Comparison of ENCODE assay signal across 26 mouse cellular contexts in genomic region chr1:136089368-136090165, GRCm38 (mm10). TPM values are rescaled to one million over a fixed set of nuclear protein-coding genes. Genes with fewer than 3 reads are reported as not detected.
DNase-seq lines count a peak whose midpoint lies in the region; ATAC-seq lines count a peak whose summit lies in the region.
"Had no signal": no experiment of that assay in that cellular context is flagged by ENCODE, and none has a peak within 500 bp of the region (broad histone marks: within the 10 kb centered on the region; RNA-seq: fewer than 3 reads in every experiment).

No protein-coding gene starts in this region.

- H3K36me3 ChIP-seq in forebrain, embryonic 16.5 days (ENCODE audit: control insufficient read depth, insufficient read depth): no peaks in the 10 kb centered on the region
- H3K36me3 ChIP-seq: limb, embryonic 10.5 days; liver, embryonic 13.5 days had no signal

- no peak overlapping the region for H3K4me2 ChIP-seq in forebrain, embryonic 16.5 days (ENCODE audit: low read length)
- H3K4me2 ChIP-seq: liver, embryonic 13.5 days had no signal

- no peak overlapping the region for H3K4me3 ChIP-seq in forebrain, embryonic 16.5 days (replicated peaks; ENCODE audit: low read length)
- H3K4me3 ChIP-seq: limb, embryonic 10.5 days; liver, embryonic 13.5 days; myocyte had no signal

- intact Hi-C loops in left cerebral cortex, postnatal 25 days (cut with DNase I): no loop called here
- intact Hi-C loops in left cerebral cortex, postnatal 10 days (cut with DNase I): no loop called here

- 57% methylated on average over 9 of the region's 9 CpGs for WGBS in forebrain, embryonic 16.5 days

- DNase-seq in gastrocnemius, adult 18-20 months (ENCODE audit: low spot score): peak; percentile 51
- DNase-seq in gastrocnemius, postnatal 10 days: no peak
- peak; percentile 23 to 56 for DNase-seq in left cerebral cortex, postnatal 25 days (ENCODE audit: low spot score in 2 of 2)
- DNase-seq in left cerebral cortex, postnatal 10 days (ENCODE audit: extremely low spot score in 1 of 2, low spot score in 2 of 2): no peak
- DNase-seq in brain, adult 2 months (ENCODE audit: low read depth, low spot score): peak; percentile 72
- DNase-seq: adrenal gland, postnatal 25 days; cerebellum, postnatal 10 days; embryo, embryonic 11 days; gastrocnemius, postnatal 14 days; kidney, adult 8-10 months; kidney, postnatal 4 days; liver, embryonic 13.5 days; right cerebral cortex, postnatal 4 days; thymus, adult 18-20 months had no signal

- no peaks in the 10 kb centered on the region for H3K27me3 ChIP-seq in forebrain, embryonic 16.5 days (replicated peaks; ENCODE audit: control insufficient read depth, insufficient read depth, low read length)

- H3K9me3 ChIP-seq in forebrain, embryonic 16.5 days (ENCODE audit: control insufficient read depth, low read length): no peaks in the 10 kb centered on the region
- H3K9me3 ChIP-seq: limb, embryonic 10.5 days; liver, embryonic 13.5 days had no signal

- H3K27ac ChIP-seq in forebrain, embryonic 16.5 days (ENCODE audit: low read length): peak overlapping the region; percentile 18; the same call in 1 of the 2 replicates
- H3K27ac ChIP-seq: limb, embryonic 10.5 days; liver, embryonic 13.5 days had no signal

- 0 out of 2 replicates have a peak, but pooled peaks have one; percentile 31 for ATAC-seq in forebrain, embryonic 16.5 days
- ATAC-seq in monocyte, adult 5-6 weeks (replicated peaks; ENCODE audit: insufficient number of reproducible peaks, low FRiP score, low TSS enrichment, poor library complexity, severe bottlenecking): no peak
- ATAC-seq: CD4-positive, CD25-positive, alpha-beta regulatory T cell, adult 4 months had no signal

- peaks cover 7% of the 10 kb centered on the region for H3K4me1 ChIP-seq in forebrain, embryonic 16.5 days (replicated peaks; ENCODE audit: control insufficient read depth, insufficient read depth, low read length)
- H3K4me1 ChIP-seq: limb, embryonic 10.5 days had no signal

- H3K9ac ChIP-seq in forebrain, embryonic 16.5 days (replicated peaks; ENCODE audit: low read depth, low read length): no peak overlapping the region
- H3K9ac ChIP-seq: liver, embryonic 13.5 days had no signal

RNA-seq across cellular contexts. Expression of gene Cacna1s, which starts 37.0 kb away (rescaled TPM):
- total RNA-seq in gastrocnemius, adult 18-20 months (2021): 1,000 to 10,000 TPM in 1 of 2 experiments, 100 to 1,000 TPM in 1; 824 to 1,030 TPM
- total RNA-seq in gastrocnemius, postnatal 10 days (2021): 100 to 1,000 TPM; 558 to 576 TPM
- 1 to 10 TPM; 2.3 to 2.6 TPM for total RNA-seq in left cerebral cortex, postnatal 25 days (2021)
- 1 to 10 TPM; 1.5 to 2.4 TPM for total RNA-seq in left cerebral cortex, postnatal 10 days (2021)
- 0.32 and 0.54 TPM in 2 replicates for polyA plus RNA-seq in forebrain, embryonic 16.5 days (2015; fragmentation: Nextera tagmentation; extraction: Ambion mirVana)
- 0.64 to 1.6 TPM (median 1.1 TPM) in 3 replicates for total RNA-seq in monocyte, adult 5-6 weeks (2017)
- total RNA-seq: megakaryocyte, adult 5-6 weeks; MEL; neutrophil, adult 5-6 weeks had no signal

RNA-seq across cellular contexts. Expression of gene Ascl5, which starts 39.0 kb away (rescaled TPM):
- total RNA-seq in gastrocnemius, adult 18-20 months (2021): not detected
- total RNA-seq in gastrocnemius, postnatal 10 days (2021): not detected
- total RNA-seq in left cerebral cortex, postnatal 25 days (2021): 1 to 10 TPM in 1 of 2 experiments, under 1 TPM in 1; 0.87 to 1.9 TPM
- 1 to 10 TPM in 1 of 2 experiments, under 1 TPM in 1; 0.66 to 1.2 TPM for total RNA-seq in left cerebral cortex, postnatal 10 days (2021)
- not detected in 2 replicates for polyA plus RNA-seq in forebrain, embryonic 16.5 days (2015; fragmentation: Nextera tagmentation; extraction: Ambion mirVana)
- total RNA-seq in monocyte, adult 5-6 weeks (2017): not detected in 3 replicates
- total RNA-seq: adrenal gland, postnatal 25 days; gastrocnemius, postnatal 14 days; layer of hippocampus, postnatal 14 days; megakaryocyte, adult 5-6 weeks; MEL; neutrophil, adult 5-6 weeks had no signal
- polyA plus RNA-seq: CD4-positive, CD25-positive, alpha-beta regulatory T cell, adult 4 months; heart, embryonic 14.5 days; limb, embryonic 10.5 days; liver, embryonic 13.5 days; lung, embryonic 16.5 days; urinary bladder, adult 2 months had no signal

RNA-seq across cellular contexts. Expression of gene Kif21b, which starts 41.6 kb away (rescaled TPM):
- total RNA-seq in gastrocnemius, adult 18-20 months (2021): under 1 TPM; 0.53 to 0.74 TPM
- 1 to 10 TPM; 1.1 to 2.0 TPM for total RNA-seq in gastrocnemius, postnatal 10 days (2021)
- total RNA-seq in left cerebral cortex, postnatal 25 days (2021): 10 to 100 TPM; 68.4 to 73.0 TPM
- 100 to 1,000 TPM; 329 to 393 TPM for total RNA-seq in left cerebral cortex, postnatal 10 days (2021)
- 78.3 and 80.5 TPM in 2 replicates for polyA plus RNA-seq in forebrain, embryonic 16.5 days (2015; fragmentation: Nextera tagmentation; extraction: Ambion mirVana)
- total RNA-seq in monocyte, adult 5-6 weeks (2017): 77.9 to 156 TPM (median 101 TPM) in 3 replicates

Comparison
In these comparisons a context has a peak if more than half of its experiments do, and no peak if none do; other contexts are left out.
1. DNase-seq: peak in gastrocnemius, adult 18-20 months (single experiment), left cerebral cortex, postnatal 25 days (2 of 2) and brain, adult 2 months (single experiment); none in gastrocnemius, postnatal 10 days (single experiment) and left cerebral cortex, postnatal 10 days (0 of 2).
2. RNA of gene Cacna1s, which starts 37.0 kb away (total RNA-seq): 824 to 1,030 TPM in gastrocnemius, adult 18-20 months and 558 to 576 TPM in gastrocnemius, postnatal 10 days; 2.3 to 2.6 TPM in left cerebral cortex, postnatal 25 days, 1.5 to 2.4 TPM in left cerebral cortex, postnatal 10 days and 0.64 to 1.6 TPM in monocyte, adult 5-6 weeks; every median in the first group is over 100 times any median in the second.
3. RNA of gene Kif21b, which starts 41.6 kb away (total RNA-seq): 329 to 393 TPM in left cerebral cortex, postnatal 10 days, 77.9 to 156 TPM in monocyte, adult 5-6 weeks and 68.4 to 73.0 TPM in left cerebral cortex, postnatal 25 days; 1.1 to 2.0 TPM in gastrocnemius, postnatal 10 days and 0.53 to 0.74 TPM in gastrocnemius, adult 18-20 months; every median in the first group is over 10 times any median in the second.